24 mouse cellular contexts compared by ENCODE assay signal in the genomic region with DNA sequence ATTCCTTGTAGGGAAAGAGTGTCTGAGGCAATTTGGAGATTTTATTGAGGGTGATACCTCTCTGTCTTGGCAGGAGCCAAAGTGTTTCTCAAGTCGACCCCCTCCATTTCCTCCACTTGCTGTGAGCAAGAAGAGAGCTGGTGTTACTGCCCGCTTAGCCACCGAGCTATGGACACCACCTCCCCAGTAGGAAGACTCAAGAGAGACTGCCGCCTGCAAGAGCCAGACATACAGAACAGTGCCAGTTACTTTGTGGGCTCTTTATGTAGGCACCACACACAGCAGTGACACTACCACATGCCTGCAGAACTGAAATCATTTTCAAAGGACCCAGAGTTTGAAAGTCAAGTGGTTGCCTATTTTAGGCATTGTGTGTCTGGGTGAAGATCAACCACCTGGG. TPM values are rescaled to one million over a fixed set of nuclear protein-coding genes. Genes with fewer than 3 reads are reported as not detected.
A peak's percentile ranks its signal among the peaks of the same experiment; 100 is the strongest.
DNase-seq lines count a peak whose midpoint lies in the region; ATAC-seq and TF ChIP-seq lines count a peak whose summit lies in the region.
"Had no signal": no experiment of that assay in that cellular context is flagged by ENCODE, and none has a peak within 500 bp of the region (broad histone marks: within the 10 kb centered on the region; RNA-seq: fewer than 3 reads in every experiment).

No protein-coding gene starts in this region.

- H3K4me2 ChIP-seq in hindbrain, postnatal 0 days (ENCODE audit: low read depth, low read length), result no peak overlapping the region
- no peak overlapping the region for H3K4me2 ChIP-seq in midbrain, postnatal 0 days (ENCODE audit: low read depth, low read length, poor library complexity, severe bottlenecking)
- H3K4me2 ChIP-seq: forebrain, embryonic 15.5 days; heart, embryonic 13.5 days; hindbrain, embryonic 14.5 days; intestine, embryonic 15.5 days had no signal

- ATAC-seq in frontal cortex, adult (ENCODE audit: low TSS enrichment), result peak; percentile 64; the same call in 1 of the 2 replicates
- no peak for ATAC-seq in hindbrain, postnatal 0 days
- ATAC-seq in midbrain, postnatal 0 days (ENCODE audit: low FRiP score), result no peak
- ATAC-seq: forebrain, embryonic 15.5 days; intestine, embryonic 15.5 days; Patski had no signal

- TF ChIP-seq CTCF in hindbrain, postnatal 0 days (IDR thresholded peaks at IDR 0.05; ENCODE audit: low read depth), result no peak
- TF ChIP-seq CTCF in midbrain, postnatal 0 days (IDR thresholded peaks at IDR 0.05), result no peak

- no peak overlapping the region for H3K4me3 ChIP-seq in hindbrain, embryonic 10.5 days
- H3K4me3 ChIP-seq in hindbrain, postnatal 0 days (ENCODE audit: low read length), result no peak overlapping the region
- H3K4me3 ChIP-seq in midbrain, embryonic 10.5 days, result no peak overlapping the region
- H3K4me3 ChIP-seq in midbrain, postnatal 0 days (ENCODE audit: low read depth, low read length), result no peak overlapping the region
- no peak overlapping the region for H3K4me3 ChIP-seq in limb, embryonic 10.5 days
- H3K4me3 ChIP-seq: forebrain, embryonic 10.5 days; forebrain, embryonic 15.5 days; gastrocnemius, adult 2 months; heart, embryonic 13.5 days; intestine, embryonic 15.5 days had no signal

- H3K27ac ChIP-seq in hindbrain, embryonic 10.5 days, result no peak overlapping the region
- no peak overlapping the region for H3K27ac ChIP-seq in hindbrain, postnatal 0 days
- H3K27ac ChIP-seq in midbrain, embryonic 10.5 days (replicated peaks), result no peak overlapping the region
- no peak overlapping the region for H3K27ac ChIP-seq in midbrain, postnatal 0 days (ENCODE audit: low read depth, low read length)
- no peak overlapping the region for H3K27ac ChIP-seq in limb, embryonic 10.5 days
- H3K27ac ChIP-seq: forebrain, embryonic 10.5 days; forebrain, embryonic 15.5 days; gastrocnemius, adult 2 months; heart, embryonic 13.5 days; hindbrain, embryonic 14.5 days; intestine, embryonic 15.5 days had no signal

- H3K27me3 ChIP-seq in hindbrain, embryonic 10.5 days (ENCODE audit: insufficient read depth, poor library complexity, severe bottlenecking), result no peaks in the 10 kb centered on the region
- H3K27me3 ChIP-seq in hindbrain, postnatal 0 days (ENCODE audit: insufficient read depth, low read length), result no peaks in the 10 kb centered on the region
- H3K27me3 ChIP-seq in midbrain, embryonic 10.5 days (ENCODE audit: low read depth, poor library complexity, severe bottlenecking), result no peaks in the 10 kb centered on the region
- H3K27me3 ChIP-seq in midbrain, postnatal 0 days (ENCODE audit: insufficient read depth, low read length), result no peaks in the 10 kb centered on the region
- H3K27me3 ChIP-seq in limb, embryonic 10.5 days (ENCODE audit: low read depth, poor library complexity, severe bottlenecking), result no peaks in the 10 kb centered on the region
- H3K27me3 ChIP-seq: CH12.LX; forebrain, embryonic 15.5 days; heart, embryonic 13.5 days; intestine, embryonic 15.5 days; Patski had no signal

- H3K9ac ChIP-seq in hindbrain, postnatal 0 days (replicated peaks; ENCODE audit: low read length), result no peak overlapping the region
- no peak overlapping the region for H3K9ac ChIP-seq in midbrain, postnatal 0 days (replicated peaks; ENCODE audit: low read length, poor library complexity, severe bottlenecking)
- H3K9ac ChIP-seq: forebrain, embryonic 15.5 days; heart, embryonic 13.5 days; hindbrain, embryonic 14.5 days; intestine, embryonic 15.5 days had no signal

- no peaks in the 10 kb centered on the region for H3K4me1 ChIP-seq in hindbrain, embryonic 10.5 days (replicated peaks)
- no peaks in the 10 kb centered on the region for H3K4me1 ChIP-seq in hindbrain, postnatal 0 days (ENCODE audit: insufficient read depth, low read length)
- no peaks in the 10 kb centered on the region for H3K4me1 ChIP-seq in midbrain, embryonic 10.5 days
- H3K4me1 ChIP-seq in midbrain, postnatal 0 days (ENCODE audit: insufficient read depth, low read length), result no peaks in the 10 kb centered on the region
- no peaks in the 10 kb centered on the region for H3K4me1 ChIP-seq in limb, embryonic 10.5 days
- H3K4me1 ChIP-seq: forebrain, embryonic 10.5 days; forebrain, embryonic 15.5 days; intestine, embryonic 15.5 days had no signal

- 92% methylated on average over 4 of the region's 4 CpGs for WGBS in hindbrain, embryonic 10.5 days
- 96% methylated on average over 4 of the region's 4 CpGs for WGBS in hindbrain, postnatal 0 days
- 93% methylated on average over 4 of the region's 4 CpGs for WGBS in midbrain, embryonic 10.5 days
- WGBS in midbrain, postnatal 0 days, result 90% methylated on average over 4 of the region's 4 CpGs
- WGBS in limb, embryonic 10.5 days, result 90% methylated on average over 4 of the region's 4 CpGs

- 0 out of 2 replicates have a peak, but pooled peaks cover 7% of the 10 kb centered on the region for H3K36me3 ChIP-seq in hindbrain, embryonic 10.5 days
- no peaks in the 10 kb centered on the region for H3K36me3 ChIP-seq in hindbrain, postnatal 0 days (ENCODE audit: insufficient read depth, low read length)
- H3K36me3 ChIP-seq in midbrain, embryonic 10.5 days, result peaks cover 12% of the 10 kb centered on the region; the same call in 1 of the 2 replicates
- H3K36me3 ChIP-seq in midbrain, postnatal 0 days (ENCODE audit: insufficient read depth, low read length), result no peaks in the 10 kb centered on the region
- H3K36me3 ChIP-seq in limb, embryonic 10.5 days, result peaks cover 9% of the 10 kb centered on the region
- H3K36me3 ChIP-seq: forebrain, embryonic 15.5 days; G1E; heart, embryonic 13.5 days; intestine, embryonic 15.5 days had no signal

- H3K9me3 ChIP-seq in hindbrain, embryonic 10.5 days, result no peaks in the 10 kb centered on the region
- no peaks in the 10 kb centered on the region for H3K9me3 ChIP-seq in hindbrain, postnatal 0 days (ENCODE audit: low read length)
- 0 out of 2 replicates have a peak, but pooled peaks cover 4% of the 10 kb centered on the region for H3K9me3 ChIP-seq in midbrain, embryonic 10.5 days (replicated peaks)
- no peaks in the 10 kb centered on the region for H3K9me3 ChIP-seq in midbrain, postnatal 0 days (ENCODE audit: low read length)
- no peaks in the 10 kb centered on the region for H3K9me3 ChIP-seq in limb, embryonic 10.5 days (replicated peaks)
- H3K9me3 ChIP-seq: forebrain, embryonic 15.5 days; G1E; heart, embryonic 13.5 days; intestine, embryonic 15.5 days had no signal

- DNase-seq in frontal cortex, postnatal 14 days (ENCODE audit: low spot score in 2 of 2), result no peak
- DNase-seq in hindbrain, embryonic 10.5 days (ENCODE audit: low spot score), result peak; percentile 0
- no peak for DNase-seq in hindbrain, postnatal 0 days (ENCODE audit: low spot score)
- peak; percentile 6 for DNase-seq in midbrain, embryonic 10.5 days (ENCODE audit: low spot score)
- no peak for DNase-seq in midbrain, postnatal 0 days (ENCODE audit: low spot score)
- peak; percentile 19 for DNase-seq in limb, embryonic 10.5 days (ENCODE audit: low spot score)
- DNase-seq: adrenal gland, postnatal 10 days; B cell, adult 2 months; cerebellum, adult 18-20 months; cerebellum, adult 9-10 months; cerebellum, postnatal 14 days; gastrocnemius, adult 2 months; gastrocnemius, postnatal 14 days; heart, adult 18-20 months; heart, postnatal 14 days had no signal

RNA-seq across cellular contexts. Expression of gene Ninl, which starts 48.1 kb away (rescaled TPM):
- polyA plus RNA-seq in hindbrain, embryonic 10.5 days (2016; fragmentation: Nextera tagmentation; extraction: Ambion mirVana), result 11.8 and 19.5 TPM in 2 replicates
- 3.1 and 7.3 TPM in 2 replicates for total RNA-seq in hindbrain, postnatal 0 days (2014; rRNA removed)
- polyA plus RNA-seq in hindbrain, postnatal 0 days (2015; fragmentation: Nextera tagmentation; extraction: Ambion mirVana), result 2.7 and 3.2 TPM in 2 replicates
- 19.6 and 20.9 TPM in 2 replicates for polyA plus RNA-seq in midbrain, embryonic 10.5 days (2016; fragmentation: Nextera tagmentation; extraction: Ambion mirVana)
- total RNA-seq in midbrain, postnatal 0 days (2014; rRNA removed), result 3.8 and 7.8 TPM in 2 replicates
- polyA plus RNA-seq in midbrain, postnatal 0 days (2015; fragmentation: Nextera tagmentation; extraction: Ambion mirVana), result 2.6 and 2.7 TPM in 2 replicates
- 21.5 and 22.6 TPM in 2 replicates for polyA plus RNA-seq in limb, embryonic 10.5 days (2016; fragmentation: Nextera tagmentation; extraction: Ambion mirVana)

RNA-seq across cellular contexts. Expression of gene Nanp, which starts 48.1 kb away (rescaled TPM):
- 47.0 and 53.0 TPM in 2 replicates for polyA plus RNA-seq in hindbrain, embryonic 10.5 days (2016; fragmentation: Nextera tagmentation; extraction: Ambion mirVana)
- 10.2 and 11.8 TPM in 2 replicates for total RNA-seq in hindbrain, postnatal 0 days (2014; rRNA removed)
- 39.0 and 39.3 TPM in 2 replicates for polyA plus RNA-seq in hindbrain, postnatal 0 days (2015; fragmentation: Nextera tagmentation; extraction: Ambion mirVana)
- 54.3 and 58.4 TPM in 2 replicates for polyA plus RNA-seq in midbrain, embryonic 10.5 days (2016; fragmentation: Nextera tagmentation; extraction: Ambion mirVana)
- 6.7 and 13.8 TPM in 2 replicates for total RNA-seq in midbrain, postnatal 0 days (2014; rRNA removed)
- polyA plus RNA-seq in midbrain, postnatal 0 days (2015; fragmentation: Nextera tagmentation; extraction: Ambion mirVana), result 32.1 and 35.6 TPM in 2 replicates
- 53.8 and 54.4 TPM in 2 replicates for polyA plus RNA-seq in limb, embryonic 10.5 days (2016; fragmentation: Nextera tagmentation; extraction: Ambion mirVana)

Comparison
In these comparisons a context has a peak if more than half of its experiments do, and no peak if none do; other contexts are left out.
1. DNase-seq: peak in hindbrain, embryonic 10.5 days (single experiment), midbrain, embryonic 10.5 days (single experiment) and limb, embryonic 10.5 days (single experiment); none in frontal cortex, postnatal 14 days (0 of 2), hindbrain, postnatal 0 days (single experiment) and midbrain, postnatal 0 days (single experiment).